Mouse (Mus musculus) spleen, adult 2 months (tissue): ENCODE measurements at regions not wholly inside any gene's neighbourhood (a gene's known extent, or its start where the extent isn't known, plus 50 kb on each side); places are given as distances from the start of the nearest gene placed in this dataset.

Experiments used
- CTCF ChIP-seq: fragments of 200-500 bp; IDR thresholded peaks from 2 replicates; pipeline ENCODE4 v1.5.1; 2011; ENCODE audit warnings: mild to moderate bottlenecking, inconsistent platforms; ENCODE audit not compliant: insufficient read depth, insufficient read length, insufficient replicate concordance; ENCODE audit errors: extremely low read depth
- POLR2A ChIP-seq: fragments of 200-500 bp; IDR thresholded peaks from 2 replicates; pipeline ENCODE4 v1.6.1; 2011; ENCODE audit warnings: low read depth, low read length, inconsistent platforms

DNA sequence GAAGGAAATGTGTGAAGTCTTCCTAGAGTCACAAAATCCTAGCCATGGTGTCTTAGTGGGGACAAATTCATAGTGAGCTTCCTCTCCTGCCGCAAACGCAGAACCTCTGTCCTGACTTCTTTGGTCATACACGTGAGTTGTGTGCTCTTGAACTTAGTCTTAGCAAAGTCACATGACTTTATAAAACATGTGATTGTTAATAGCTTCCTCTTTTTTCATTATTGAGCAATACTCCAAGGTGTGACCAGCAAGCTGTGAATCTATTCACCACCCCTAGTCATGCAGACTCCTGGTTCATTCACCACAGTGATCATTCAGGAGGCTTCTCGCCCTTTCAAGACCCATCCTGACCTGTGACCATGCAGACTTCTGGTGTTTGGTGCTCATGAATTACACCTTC, 90.8 kb upstream of the Mvb12b start:
- no peak for TF ChIP-seq CTCF
- TF ChIP-seq POLR2A, result no peak
